Mouse (Mus musculus) frontal cortex, adult 2 months (tissue): ENCODE results near the gene Ctbp2. TPM values are rescaled to one million over a fixed set of nuclear protein-coding genes. Genes with fewer than 3 reads are reported as not detected.
A peak's percentile ranks its signal among the peaks of the same experiment; 100 is the strongest.

Experiments
- DNase-seq, 2 experiments: peaks; one replicate each; pipeline ENCODE4 v3.0.0; 2022; ENCODE audit warnings: low spot score in 1 of 2; ENCODE audit errors: extremely low spot score in 1 of 2
- polyA plus RNA-seq: library from polyadenylated mRNA; depleted of rRNA; stranded (reverse); fragments of >200 nt; gene quantifications from 2 replicates; pipeline ENCODE4 v1.2.3, GENCODE M21; 2012

Gene Ctbp2
- polyA plus RNA-seq, 1 experiment: 59.6 TPM

GRCm38 (mm10) chr7:133048085-133048630, 76.0 kb downstream of the Ctbp2 start:
- DNase-seq: no peak

- no peak for DNase-seq
Measured at GRCm38 (mm10) chr7:133047287-133047686, 76.9 kb downstream of the Ctbp2 start.

GRCm38 (mm10) chr7:133044721-133045120, 79.4 kb downstream of the Ctbp2 start:
- DNase-seq: no peak

GRCm38 (mm10) chr7:133041784-133042183, 82.4 kb downstream of the Ctbp2 start:
- DNase-seq: no peak

- DNase-seq: no peak
Measured at GRCm38 (mm10) chr7:133040688-133041345, 83.3 kb downstream of the Ctbp2 start.

GRCm38 (mm10) chr7:133039556-133040255, 84.4 kb downstream of the Ctbp2 start:
- DNase-seq: peak; percentile 40 to 50

- DNase-seq: no peak
Measured at GRCm38 (mm10) chr7:133037618-133038017, 86.5 kb downstream of the Ctbp2 start.

GRCm38 (mm10) chr7:133037217-133037616, 86.9 kb downstream of the Ctbp2 start:
- DNase-seq: no peak

GRCm38 (mm10) chr7:133035901-133036300, 88.3 kb downstream of the Ctbp2 start:
- DNase-seq: no peak

GRCm38 (mm10) chr7:133032589-133033203, 91.5 kb downstream of the Ctbp2 start:
- peak in 1 of 2 experiments; percentile 83 for DNase-seq

GRCm38 (mm10) chr7:133029496-133030047, 94.6 kb downstream of the Ctbp2 start:
- no peak for DNase-seq

- no peak for DNase-seq
Measured at GRCm38 (mm10) chr7:133029004-133029403, 95.2 kb downstream of the Ctbp2 start.

GRCm38 (mm10) chr7:133027930-133028329, 96.2 kb downstream of the Ctbp2 start:
- no peak for DNase-seq

- DNase-seq: no peak
Measured at GRCm38 (mm10) chr7:133024694-133025093, 99.5 kb downstream of the Ctbp2 start.

- DNase-seq: no peak
Measured at GRCm38 (mm10) chr7:133019481-133020020, 104.6 kb downstream of the Ctbp2 start.

GRCm38 (mm10) chr7:133018961-133019360, 105.2 kb downstream of the Ctbp2 start:
- DNase-seq: no peak

- no peak for DNase-seq
Measured at GRCm38 (mm10) chr7:133015416-133016070, 108.6 kb downstream of the Ctbp2 start.

GRCm38 (mm10) chr7:133014631-133015030, 109.5 kb downstream of the Ctbp2 start:
- no peak for DNase-seq

- no peak for DNase-seq
Measured at GRCm38 (mm10) chr7:133013923-133014322, 110.2 kb downstream of the Ctbp2 start.

- peak; percentile 59 to 82 for DNase-seq
Measured at GRCm38 (mm10) chr7:133012637-133013366, 111.4 kb downstream of the Ctbp2 start.
